Mouse (Mus musculus): Measurements from ENCODE around the gene Ptprn2. TPM values are rescaled to one million over a fixed set of nuclear protein-coding genes. Genes with fewer than 3 reads are reported as not detected.

Ptprn2 gene
- polyA plus RNA-seq, 1 experiment from 2014 or later: 1.2 TPM

DNA sequence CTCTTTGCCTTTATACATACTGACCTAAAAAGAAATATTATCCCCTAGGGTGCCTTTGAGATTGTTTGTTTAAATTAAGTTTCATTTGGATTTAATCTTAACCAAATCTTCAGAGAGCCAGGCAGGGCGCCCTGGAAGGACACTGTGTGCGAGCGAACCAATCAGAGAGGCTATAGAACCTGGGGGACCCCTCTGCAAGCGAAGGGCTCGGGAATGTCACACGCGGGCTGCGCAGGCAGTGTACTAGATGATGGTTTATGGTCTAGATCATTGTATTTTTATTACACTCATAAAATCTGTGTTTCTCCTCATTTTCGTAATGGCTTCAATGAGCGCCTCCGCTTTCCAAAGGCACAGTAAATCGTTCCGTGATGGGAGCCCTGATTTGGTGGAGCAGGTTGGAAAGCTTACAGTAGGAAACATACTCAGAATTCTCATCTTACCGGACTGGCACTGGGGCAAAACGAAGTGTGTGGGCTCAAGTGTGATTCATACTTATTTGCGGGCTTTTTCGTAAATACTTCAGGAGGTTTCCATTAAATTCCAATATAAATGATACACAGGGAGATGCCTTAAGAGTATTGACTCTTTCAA is 760.5 kb downstream of the Ptprn2 start:
- no peak overlapping the region for H3K4me3 ChIP-seq (ENCODE audit: low read depth, low read length)
- no peak overlapping the region for H3K4me2 ChIP-seq (replicated peaks; ENCODE audit: low read depth)
- no peak for ATAC-seq
- no peaks in the 10 kb centered on the region for H3K4me1 ChIP-seq (replicated peaks; ENCODE audit: control insufficient read depth, insufficient read depth, low read length)
- no peak overlapping the region for H3K27ac ChIP-seq (ENCODE audit: low read depth, low read length)
- H3K9ac ChIP-seq (ENCODE audit: low read depth, low read length): no peak overlapping the region
- 61% methylated on average over 17 of the region's 17 CpGs for WGBS
- no peak for TF ChIP-seq CTCF (IDR thresholded peaks at IDR 0.05; ENCODE audit: low read depth)
- no peaks in the 10 kb centered on the region for H3K9me3 ChIP-seq (ENCODE audit: control insufficient read depth)
- no peaks in the 10 kb centered on the region for H3K27me3 ChIP-seq (replicated peaks; ENCODE audit: control insufficient read depth, insufficient read depth, low read length)
- H3K36me3 ChIP-seq (ENCODE audit: control insufficient read depth, insufficient read depth): no peaks in the 10 kb centered on the region

DNA sequence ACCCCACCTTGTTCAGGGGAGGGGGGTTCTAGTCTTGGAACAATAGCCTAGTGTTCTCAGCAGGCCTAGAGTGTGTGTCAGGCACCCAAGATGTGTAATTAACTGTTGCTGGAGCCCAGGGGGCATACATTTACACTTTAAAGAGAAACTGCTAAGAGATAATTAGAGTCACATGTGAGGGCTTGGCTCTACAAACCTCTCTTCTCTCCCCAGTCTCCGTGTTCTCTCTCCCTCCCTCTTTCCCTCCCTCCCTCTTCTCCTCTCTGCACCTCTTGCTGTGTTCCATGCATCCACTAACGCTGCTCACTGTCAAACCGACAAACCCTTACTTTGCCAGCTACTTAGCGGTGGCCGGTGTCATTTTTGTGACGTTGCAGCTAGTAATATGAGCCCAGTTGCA is 764.9 kb downstream of the Ptprn2 start:
- H3K4me2 ChIP-seq (replicated peaks; ENCODE audit: low read depth): no peak overlapping the region
- no peaks in the 10 kb centered on the region for H3K27me3 ChIP-seq (replicated peaks; ENCODE audit: control insufficient read depth, insufficient read depth, low read length)
- no peaks in the 10 kb centered on the region for H3K36me3 ChIP-seq (ENCODE audit: control insufficient read depth, insufficient read depth)
- no peak for TF ChIP-seq CTCF (IDR thresholded peaks at IDR 0.05; ENCODE audit: low read depth)
- no peak overlapping the region for H3K27ac ChIP-seq (ENCODE audit: low read depth, low read length)
- no peak for ATAC-seq
- H3K4me1 ChIP-seq (replicated peaks; ENCODE audit: control insufficient read depth, insufficient read depth, low read length): no peaks in the 10 kb centered on the region
- H3K9me3 ChIP-seq (ENCODE audit: control insufficient read depth): no peaks in the 10 kb centered on the region
- no peak overlapping the region for H3K4me3 ChIP-seq (ENCODE audit: low read depth, low read length)
- H3K9ac ChIP-seq (ENCODE audit: low read depth, low read length): no peak overlapping the region
- WGBS: 26% methylated on average over 6 of the region's 6 CpGs

DNA sequence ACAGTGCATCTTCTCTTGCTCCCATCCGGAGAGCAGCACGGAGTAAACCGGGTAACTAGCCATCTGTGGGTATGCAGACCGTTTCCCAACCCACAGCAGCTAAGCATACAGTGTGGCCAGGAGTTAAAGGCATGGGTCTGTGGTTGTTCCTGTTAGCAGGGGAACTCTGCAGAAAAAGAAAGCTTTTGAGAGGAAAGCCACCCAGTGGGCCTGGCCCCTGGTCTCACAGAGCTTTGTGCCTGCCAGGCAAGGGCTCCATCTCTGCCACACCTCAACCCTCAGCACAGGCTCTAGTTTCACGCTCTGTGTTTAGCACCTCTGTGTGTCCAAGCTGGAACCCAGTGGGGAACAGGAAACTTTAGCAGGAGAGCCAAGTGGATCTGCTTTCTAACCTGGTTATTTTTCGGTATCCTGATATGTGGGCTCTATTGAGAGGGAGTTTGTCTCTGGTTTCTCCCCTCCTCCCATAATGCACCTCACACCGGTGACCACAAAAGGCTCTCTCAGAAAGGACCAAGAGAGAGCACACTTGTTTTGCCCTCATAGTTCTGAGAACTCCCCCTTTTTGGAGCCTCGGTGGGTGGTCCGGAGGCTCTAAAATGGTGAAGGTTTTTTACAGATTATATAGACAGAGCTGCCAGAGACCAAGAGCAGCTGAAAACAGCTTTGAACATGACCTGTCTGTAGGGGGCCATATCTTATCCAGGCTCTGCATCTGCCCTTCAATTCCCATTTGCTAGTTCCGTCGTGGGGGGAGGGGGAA is 766.3 kb downstream of the Ptprn2 start:
- no peaks in the 10 kb centered on the region for H3K4me1 ChIP-seq (replicated peaks; ENCODE audit: control insufficient read depth, insufficient read depth, low read length)
- H3K9ac ChIP-seq (ENCODE audit: low read depth, low read length): no peak overlapping the region
- no peak overlapping the region for H3K4me3 ChIP-seq (ENCODE audit: low read depth, low read length)
- H3K4me2 ChIP-seq (replicated peaks; ENCODE audit: low read depth): no peak overlapping the region
- TF ChIP-seq CTCF (IDR thresholded peaks at IDR 0.05; ENCODE audit: low read depth): no peak
- ATAC-seq: no peak
- WGBS: 39% methylated on average over 11 of the region's 11 CpGs
- no peaks in the 10 kb centered on the region for H3K9me3 ChIP-seq (ENCODE audit: control insufficient read depth)
- no peaks in the 10 kb centered on the region for H3K27me3 ChIP-seq (replicated peaks; ENCODE audit: control insufficient read depth, insufficient read depth, low read length)
- no peaks in the 10 kb centered on the region for H3K36me3 ChIP-seq (ENCODE audit: control insufficient read depth, insufficient read depth)
- H3K27ac ChIP-seq (ENCODE audit: low read depth, low read length): no peak overlapping the region

DNA sequence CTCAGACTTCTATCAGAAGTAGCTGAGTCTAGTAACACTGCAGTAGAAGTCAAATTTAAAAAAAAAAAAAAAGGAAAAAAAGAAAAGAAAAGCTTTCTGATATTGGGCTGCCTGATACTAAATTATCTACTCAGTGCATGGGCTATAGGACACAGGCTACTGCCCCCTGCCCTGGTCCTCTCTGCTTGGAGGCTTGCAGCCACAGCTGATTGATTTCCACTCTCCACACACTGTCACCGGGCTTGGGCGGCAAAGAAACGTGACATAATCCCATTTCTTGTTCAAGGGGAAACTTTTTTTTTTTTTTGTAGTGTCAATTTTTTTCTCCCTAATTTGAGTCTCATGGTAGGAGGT is 766.9 kb downstream of the Ptprn2 start:
- TF ChIP-seq CTCF (IDR thresholded peaks at IDR 0.05; ENCODE audit: low read depth): no peak
- Histone ChIP-seq H3K4me1 (replicated peaks; ENCODE audit: control insufficient read depth, insufficient read depth, low read length) (no peaks in the 10 kb centered on the region), H3K36me3 (ENCODE audit: control insufficient read depth, insufficient read depth) (no peaks in the 10 kb centered on the region), H3K27ac (ENCODE audit: low read depth, low read length) (no peak overlapping the region), H3K27me3 (replicated peaks; ENCODE audit: control insufficient read depth, insufficient read depth, low read length) (no peaks in the 10 kb centered on the region), H3K9me3 (ENCODE audit: control insufficient read depth) (no peaks in the 10 kb centered on the region), H3K9ac (ENCODE audit: low read depth, low read length) (no peak overlapping the region), H3K4me3 (ENCODE audit: low read depth, low read length) (no peak overlapping the region), H3K4me2 (replicated peaks; ENCODE audit: low read depth) (no peak overlapping the region)
- no peak for ATAC-seq
- 33% methylated on average over 3 of the region's 3 CpGs for WGBS

DNA sequence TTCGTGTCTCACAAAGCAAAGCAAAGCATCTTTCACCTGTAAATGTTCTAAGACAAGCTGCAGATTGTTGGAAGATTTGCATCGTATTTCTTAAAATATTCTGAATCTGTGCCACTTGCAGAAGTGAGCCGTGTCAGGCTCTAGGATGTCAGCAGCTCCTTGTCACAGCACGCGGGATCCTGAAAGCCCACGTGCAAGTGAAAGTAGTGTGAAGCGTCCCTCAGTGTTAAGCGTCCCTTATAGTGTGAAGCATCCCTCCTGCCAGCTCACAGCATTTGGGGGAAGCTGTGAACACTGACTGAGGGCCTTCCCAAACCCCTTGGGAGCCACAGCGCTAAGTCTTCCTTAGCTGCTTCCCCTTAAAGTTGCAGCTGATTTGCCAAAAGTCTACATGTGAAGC is 768.8 kb downstream of the Ptprn2 start:
- 79% methylated on average over 9 of the region's 9 CpGs for WGBS
- Histone ChIP-seq H3K9me3 (ENCODE audit: control insufficient read depth) (no peaks in the 10 kb centered on the region), H3K4me2 (replicated peaks; ENCODE audit: low read depth) (no peak overlapping the region), H3K27me3 (replicated peaks; ENCODE audit: control insufficient read depth, insufficient read depth, low read length) (no peaks in the 10 kb centered on the region), H3K27ac (ENCODE audit: low read depth, low read length) (no peak overlapping the region), H3K9ac (ENCODE audit: low read depth, low read length) (no peak overlapping the region), H3K36me3 (ENCODE audit: control insufficient read depth, insufficient read depth) (no peaks in the 10 kb centered on the region), H3K4me1 (replicated peaks; ENCODE audit: control insufficient read depth, insufficient read depth, low read length) (no peaks in the 10 kb centered on the region), H3K4me3 (ENCODE audit: low read depth, low read length) (no peak overlapping the region)
- no peak for ATAC-seq
- TF ChIP-seq CTCF (IDR thresholded peaks at IDR 0.05; ENCODE audit: low read depth): no peak

DNA sequence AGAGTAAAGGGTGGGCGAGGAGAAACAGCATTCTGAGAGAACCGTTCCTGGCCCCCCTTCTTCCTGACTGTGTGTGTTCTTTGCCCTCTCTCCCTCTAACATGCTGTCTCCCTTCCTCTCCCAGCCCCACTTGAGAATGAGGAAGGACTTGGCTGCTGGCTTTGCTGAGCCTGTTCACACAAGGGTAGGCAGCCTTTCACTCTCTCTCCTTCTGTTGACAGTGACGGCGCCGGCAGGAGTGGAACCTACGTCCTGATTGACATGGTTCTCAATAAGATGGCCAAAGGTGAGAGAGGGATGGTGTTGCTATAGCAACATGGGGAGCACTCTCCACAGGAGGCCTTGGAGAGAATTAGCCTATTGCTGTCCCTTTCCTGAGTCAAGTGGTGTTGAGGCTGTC is 769.8 kb downstream of the Ptprn2 start:
- no peak overlapping the region for H3K27ac ChIP-seq (ENCODE audit: low read depth, low read length)
- H3K4me1 ChIP-seq (replicated peaks; ENCODE audit: control insufficient read depth, insufficient read depth, low read length): no peaks in the 10 kb centered on the region
- no peak for ATAC-seq
- no peak for TF ChIP-seq CTCF (IDR thresholded peaks at IDR 0.05; ENCODE audit: low read depth)
- H3K4me2 ChIP-seq (replicated peaks; ENCODE audit: low read depth): no peak overlapping the region
- H3K27me3 ChIP-seq (replicated peaks; ENCODE audit: control insufficient read depth, insufficient read depth, low read length): no peaks in the 10 kb centered on the region
- WGBS: 31% methylated on average over 6 of the region's 6 CpGs
- no peak overlapping the region for H3K4me3 ChIP-seq (ENCODE audit: low read depth, low read length)
- H3K36me3 ChIP-seq (ENCODE audit: control insufficient read depth, insufficient read depth): no peaks in the 10 kb centered on the region
- H3K9me3 ChIP-seq (ENCODE audit: control insufficient read depth): no peaks in the 10 kb centered on the region
- H3K9ac ChIP-seq (ENCODE audit: low read depth, low read length): no peak overlapping the region
